Mouse (Mus musculus) WW6 (cell line): Measurements from ENCODE around the gene Ppp2r2c.
A peak's percentile ranks its signal among the peaks of the same experiment; 100 is the strongest.

ENCODE experiments used
- DNase-seq: peaks from one replicate; pipeline ENCODE4 v3.0.0-alpha.2; 2013; ENCODE audit warnings: low read depth, low spot score

Gene Ppp2r2c

DNA sequence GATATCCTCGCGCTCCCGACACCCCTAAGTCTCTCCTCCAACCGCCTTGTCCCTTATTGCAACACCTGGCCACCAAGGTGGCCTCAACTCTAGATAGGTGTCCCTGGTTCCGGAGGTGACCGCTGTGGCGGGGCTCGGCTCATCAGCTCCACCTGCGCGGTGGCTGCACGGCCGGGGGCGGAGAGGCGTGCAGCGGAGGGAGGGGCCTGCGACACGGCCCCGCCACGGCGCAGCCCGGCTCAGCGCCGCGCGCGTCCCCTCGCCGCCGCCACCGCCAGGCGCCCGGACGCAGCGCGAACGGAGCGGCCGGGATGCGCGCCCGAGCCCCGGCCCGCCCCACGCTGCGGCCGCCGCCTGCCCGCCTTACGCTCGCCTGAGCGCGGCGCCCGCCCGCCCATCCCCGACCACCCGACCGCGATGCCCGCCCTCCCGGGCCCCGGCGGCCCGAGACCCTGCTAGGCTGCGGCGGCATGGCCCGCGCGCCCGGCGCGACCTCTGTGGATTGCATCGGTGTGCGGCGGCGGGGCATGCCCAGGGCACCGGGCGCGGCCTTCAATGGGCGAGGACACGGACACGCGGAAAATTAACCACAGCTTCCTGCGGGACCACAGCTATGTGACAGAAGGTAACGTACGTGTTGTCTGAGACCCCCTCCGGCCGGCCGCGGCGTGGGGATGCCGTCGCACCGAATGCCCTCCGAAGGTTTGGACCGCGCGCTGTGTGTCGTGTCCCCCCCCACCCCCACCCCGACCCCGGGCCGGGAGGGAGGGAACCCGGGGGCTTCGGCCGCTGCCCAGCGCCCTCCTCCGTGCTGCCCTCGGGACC lies at the start of gene Ppp2r2c:
Gene Ppp2r2c (plus strand): TSS at position 248 of the 825 bp plus-strand sequence.
- no peak for DNase-seq

DNA sequence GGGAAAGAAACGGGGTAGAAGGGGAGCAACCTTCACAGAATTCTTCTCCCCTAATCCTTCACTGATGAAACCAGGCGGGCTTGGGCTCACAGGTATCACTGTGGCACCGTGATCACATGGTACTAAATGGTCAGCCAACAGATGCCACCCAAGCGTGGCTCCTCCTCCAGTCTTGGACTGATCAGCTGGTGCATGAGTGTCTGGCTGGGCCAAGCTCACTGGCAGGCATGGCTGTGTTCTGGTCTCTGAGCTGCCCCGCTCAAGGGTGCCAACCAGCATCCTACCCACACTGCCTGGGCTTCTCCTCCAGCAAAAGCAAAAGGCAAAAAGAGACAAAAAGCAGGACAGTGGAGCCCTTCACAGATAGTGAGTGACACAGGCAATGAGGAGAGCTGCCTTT lies 48.6 kb upstream of the Ppp2r2c start:
- no peak for DNase-seq

DNA sequence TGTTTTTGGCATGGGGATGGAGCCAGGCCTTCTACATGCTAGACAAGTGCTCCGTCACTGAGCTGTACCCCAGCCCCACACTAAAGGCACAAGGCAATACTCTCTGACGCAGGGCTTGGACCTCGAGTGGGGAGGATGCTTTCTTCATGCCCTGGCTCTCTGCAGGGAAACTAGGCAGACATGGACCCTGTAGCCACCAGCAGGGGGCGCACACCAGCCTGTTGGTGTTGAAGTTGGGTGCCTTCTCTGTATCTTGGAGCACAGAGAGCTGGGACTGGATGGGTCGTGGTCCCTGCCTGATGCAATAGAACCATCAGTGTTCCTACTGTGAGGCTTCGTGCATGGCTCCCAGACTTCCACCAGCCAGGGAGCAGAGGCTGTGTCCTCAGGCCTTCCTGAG lies 48.2 kb upstream of the Ppp2r2c start:
- DNase-seq, result no peak

DNA sequence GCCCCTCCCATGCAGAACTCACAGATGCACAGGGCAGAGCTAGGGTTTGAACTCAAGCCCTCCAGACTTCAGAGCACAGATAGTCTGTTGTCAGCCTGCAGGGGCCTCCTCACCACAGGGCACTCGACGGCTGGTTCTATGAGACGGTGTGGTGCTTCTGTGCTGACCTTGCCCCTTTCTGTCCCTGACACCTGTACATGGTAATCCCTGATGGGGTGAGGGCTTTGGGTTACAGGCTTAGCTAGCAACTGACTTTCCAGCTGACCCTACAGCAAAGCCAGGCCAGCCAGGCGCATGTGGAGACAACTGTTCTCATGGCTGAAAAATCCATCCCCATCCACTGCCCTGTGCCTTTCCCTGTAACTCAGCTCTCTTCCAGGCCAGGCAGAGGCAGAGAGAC lies 45.4 kb upstream of the Ppp2r2c start:
- DNase-seq, result no peak

DNA sequence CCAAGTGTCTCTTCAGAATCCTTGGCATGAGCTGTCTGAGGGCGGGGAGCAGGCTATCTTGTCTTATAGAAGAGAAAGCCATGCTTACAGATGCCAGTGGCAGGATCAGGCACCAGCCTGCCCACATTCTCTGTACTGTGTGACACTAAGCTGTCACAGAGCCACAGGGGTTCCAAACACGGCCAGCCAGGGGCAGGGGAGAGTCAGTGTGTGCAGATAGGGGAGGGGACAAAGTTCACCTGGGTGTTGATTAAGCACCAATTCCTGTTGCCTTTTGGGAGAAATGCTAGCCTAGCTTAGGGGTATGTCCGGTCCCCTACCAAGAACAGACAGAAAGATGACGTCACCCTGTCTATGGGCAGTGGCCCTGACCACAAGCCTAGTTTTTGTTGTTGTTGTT lies 39.2 kb upstream of the Ppp2r2c start:
- no peak for DNase-seq

DNA sequence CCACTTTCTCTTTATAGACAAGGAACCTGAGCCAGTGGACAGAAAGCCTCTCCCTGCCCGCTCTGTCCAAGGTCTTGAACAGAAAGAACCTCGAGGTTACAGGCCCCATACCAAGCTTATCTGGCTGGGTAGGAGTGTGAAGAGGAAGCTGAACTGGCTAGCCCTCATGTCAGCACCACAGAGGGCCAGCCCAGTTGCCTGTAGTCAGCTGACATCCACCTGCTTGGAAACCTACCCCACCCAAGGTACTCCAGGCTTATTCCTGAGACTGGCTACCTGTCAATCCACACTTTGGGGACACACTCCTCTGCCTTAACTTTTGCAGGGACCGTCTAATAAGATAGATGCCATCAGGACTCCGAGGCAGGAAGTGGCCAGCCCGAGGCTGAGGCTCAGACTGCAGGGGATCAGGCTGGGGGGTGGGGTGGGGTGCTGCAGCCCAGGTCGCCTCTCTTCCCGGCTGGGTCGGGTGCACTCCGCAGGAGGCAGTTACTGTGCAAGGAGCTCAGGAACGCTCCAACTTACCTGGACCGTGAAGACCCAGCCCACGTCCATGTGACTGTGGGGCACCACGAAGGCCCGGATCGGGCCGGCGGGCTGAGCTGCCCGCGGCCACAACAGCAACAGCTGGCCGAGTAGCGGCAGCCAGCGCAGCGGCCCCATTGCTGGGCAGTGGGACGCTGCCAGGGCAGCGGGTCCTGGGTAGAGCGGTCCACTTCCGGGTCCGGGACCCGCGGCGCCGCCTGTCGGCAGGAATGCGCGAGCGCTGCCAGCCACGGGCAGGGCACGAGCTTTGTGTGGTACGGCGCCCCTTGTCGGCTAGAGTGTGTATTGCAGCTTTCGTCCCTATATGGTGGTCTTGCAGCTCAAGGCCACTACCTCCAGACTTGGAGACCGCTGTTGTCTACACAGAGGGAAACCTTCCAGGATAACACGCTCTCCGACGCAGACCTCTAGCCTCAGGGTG lies 38.1 kb upstream of the Ppp2r2c start, which contains the start of gene Man2b2:
Gene Man2b2 (minus strand): TSS at position 741 of the 967 bp plus-strand sequence.
- peak; percentile 66 for DNase-seq

DNA sequence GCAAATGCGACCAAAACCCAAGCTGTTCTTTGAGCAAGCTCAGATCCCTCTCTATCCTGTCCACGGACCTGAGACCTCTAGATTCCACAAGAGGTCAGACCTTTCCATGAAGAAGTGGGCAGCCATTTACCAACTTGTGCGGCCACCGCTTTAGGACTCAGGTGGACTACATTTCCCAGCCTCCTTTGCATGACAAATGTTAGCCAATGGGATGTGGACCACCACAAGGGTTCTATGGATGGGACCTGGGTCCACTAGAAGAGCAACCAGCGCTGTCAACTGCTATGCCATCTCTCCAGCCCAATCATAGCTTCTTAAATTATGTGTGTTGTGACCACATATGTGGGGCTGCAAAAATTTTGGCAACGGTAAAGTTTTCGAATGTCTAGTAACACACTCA lies 37.0 kb upstream of the Ppp2r2c start:
- DNase-seq, result no peak

DNA sequence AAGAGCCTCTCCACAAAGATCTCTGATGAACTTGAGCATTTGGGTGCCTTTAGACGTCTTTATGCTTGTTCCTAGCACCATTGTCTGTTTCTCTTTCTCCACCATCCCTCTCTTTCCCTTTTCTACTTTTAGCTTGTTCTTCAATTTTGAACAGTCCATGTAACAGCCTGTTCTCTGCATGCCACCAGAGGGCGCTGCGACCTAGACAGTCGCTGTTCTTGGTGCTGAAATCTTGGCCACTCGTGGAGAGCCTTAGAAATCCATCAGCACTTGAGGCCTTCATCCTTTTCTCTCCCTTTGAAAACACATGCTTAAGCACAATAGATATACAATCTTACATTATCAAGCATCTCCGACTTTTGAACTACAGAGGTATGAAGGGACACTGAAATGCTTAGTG lies 32.4 kb upstream of the Ppp2r2c start:
- DNase-seq, result no peak

DNA sequence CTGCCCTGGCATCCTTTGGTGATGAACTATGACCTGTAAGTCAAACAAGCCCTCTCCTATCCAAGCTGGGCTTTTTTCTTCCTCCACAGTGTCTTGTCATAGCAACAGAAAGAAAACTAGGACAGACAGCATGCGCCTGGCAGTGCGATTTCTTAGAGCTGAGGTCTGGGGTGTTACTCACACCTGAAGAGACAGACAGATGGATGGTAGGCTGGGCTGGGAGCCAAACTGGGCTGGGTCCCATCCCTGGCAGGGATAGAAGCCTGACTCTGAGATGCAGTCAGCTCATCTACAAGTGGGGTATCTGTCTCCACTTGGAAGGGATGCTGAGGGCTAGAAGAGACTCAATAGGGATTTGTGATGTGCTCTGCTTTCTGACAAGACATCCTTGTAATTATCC lies 29.3 kb upstream of the Ppp2r2c start:
- DNase-seq, result no peak

DNA sequence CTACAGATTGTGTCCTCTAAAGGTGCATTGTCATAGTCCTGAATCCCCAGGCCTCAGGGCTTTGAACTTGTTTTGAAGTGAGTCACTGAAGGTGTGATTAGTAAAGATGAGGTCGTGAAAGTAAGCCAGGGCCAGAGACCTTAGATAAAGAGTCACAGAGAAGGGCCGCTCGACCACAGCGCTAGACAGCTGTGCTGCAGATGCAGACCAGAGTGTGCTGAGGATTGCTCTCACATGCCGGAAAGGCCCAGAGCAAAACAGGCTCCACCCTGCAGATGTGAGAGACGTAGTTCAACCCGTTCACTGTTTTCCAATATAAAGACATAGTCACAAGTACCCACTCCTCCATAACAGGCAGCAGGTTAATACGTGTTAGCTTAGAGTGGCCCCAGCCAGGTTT lies 28.7 kb upstream of the Ppp2r2c start:
- DNase-seq, result no peak

DNA sequence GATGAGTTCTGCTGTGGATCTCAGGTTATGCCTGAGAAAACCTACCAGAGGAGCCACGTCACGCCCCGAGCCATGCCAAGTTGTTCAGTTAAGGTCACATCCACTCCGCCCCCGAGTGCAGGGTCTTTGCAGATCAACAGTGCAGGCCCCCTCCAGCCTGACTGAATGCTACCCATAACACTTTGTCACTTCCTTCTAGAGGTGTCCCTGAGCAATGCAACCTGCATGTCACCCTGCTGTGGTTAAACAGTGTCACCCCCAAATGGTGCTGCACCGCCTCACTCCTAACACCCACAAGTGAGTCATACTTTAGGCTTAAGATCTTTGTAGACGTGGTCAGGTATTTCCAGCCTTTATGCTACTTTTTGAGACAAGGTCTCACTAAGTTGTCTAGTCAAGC lies 28.2 kb upstream of the Ppp2r2c start:
- DNase-seq, result no peak

DNA sequence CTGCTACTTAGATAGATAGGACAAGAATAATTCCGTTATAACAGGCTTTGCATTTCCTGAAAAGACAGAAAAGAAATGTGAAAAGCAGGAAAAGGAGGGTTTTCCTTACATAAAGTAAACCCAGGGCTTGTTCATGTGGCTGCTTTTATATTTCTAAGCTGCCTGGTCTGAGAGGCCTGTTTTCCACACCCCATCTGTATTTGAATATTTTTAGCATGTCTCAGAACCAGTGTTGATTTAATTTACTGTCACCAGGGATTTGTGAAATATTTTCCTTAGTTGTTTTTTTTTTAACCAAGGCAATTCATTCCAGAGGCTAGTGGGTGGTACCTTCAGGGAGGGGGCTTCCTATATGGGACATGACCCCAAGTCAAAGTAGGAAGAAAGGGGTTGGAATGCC lies 26.6 kb upstream of the Ppp2r2c start:
- DNase-seq, result no peak

DNA sequence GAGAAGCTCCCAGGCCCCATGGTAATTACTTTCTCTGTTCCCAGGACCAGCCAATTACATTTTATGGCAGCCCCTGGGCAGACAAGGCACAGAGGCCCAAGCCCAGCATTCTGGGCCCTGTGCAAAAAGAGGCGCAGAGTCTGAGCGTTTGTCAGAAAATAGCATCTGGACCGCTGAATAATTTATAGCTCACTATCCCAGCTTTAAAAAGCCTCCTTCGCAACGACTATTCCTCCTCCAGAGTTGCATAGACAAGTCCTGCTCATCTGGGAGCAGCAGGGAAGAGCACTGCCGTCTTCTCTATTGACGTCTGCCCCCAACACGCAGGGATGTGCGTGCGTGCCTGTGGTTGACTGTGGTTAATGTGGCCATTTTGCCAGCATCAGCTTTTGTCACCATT lies 23.8 kb upstream of the Ppp2r2c start:
- no peak for DNase-seq

DNA sequence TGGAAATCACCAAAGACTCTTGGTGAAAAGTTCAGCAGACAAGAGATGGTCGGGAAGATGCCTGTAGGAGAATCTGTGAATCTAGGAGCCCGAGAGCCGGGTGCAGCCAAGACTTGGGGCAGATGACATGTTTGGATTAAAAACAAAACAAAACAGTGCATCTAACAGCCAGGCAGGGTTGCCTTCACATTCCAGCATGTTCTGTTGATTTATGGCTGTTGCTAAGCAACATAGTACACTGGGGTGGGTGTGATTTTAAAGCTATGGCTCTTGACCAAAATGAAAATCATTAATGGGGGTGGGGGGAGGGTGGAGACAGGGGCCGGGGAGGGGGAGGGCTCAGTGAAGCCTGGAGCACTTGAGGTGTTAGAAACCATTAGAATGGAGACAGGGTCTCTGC lies 16.7 kb upstream of the Ppp2r2c start:
- DNase-seq, result no peak

DNA sequence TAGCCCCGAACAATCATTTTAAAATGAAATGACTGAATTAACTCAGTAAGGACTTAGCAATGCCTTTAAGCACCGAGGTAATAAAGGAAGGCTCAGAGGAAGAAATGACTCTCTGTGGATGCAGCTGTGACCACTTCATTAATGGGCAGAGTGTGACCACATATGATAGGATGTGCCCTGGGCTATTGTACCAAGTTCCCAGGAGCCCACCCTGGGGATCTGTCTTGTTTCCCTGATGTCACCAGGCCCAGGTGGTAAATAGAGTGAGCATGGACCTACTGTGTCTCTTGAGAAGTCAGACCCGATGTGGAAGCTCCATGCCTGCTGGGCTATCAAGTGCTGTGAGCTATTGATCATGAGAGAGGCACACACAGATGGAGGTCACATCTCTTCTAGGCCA lies 13.1 kb upstream of the Ppp2r2c start:
- no peak for DNase-seq

DNA sequence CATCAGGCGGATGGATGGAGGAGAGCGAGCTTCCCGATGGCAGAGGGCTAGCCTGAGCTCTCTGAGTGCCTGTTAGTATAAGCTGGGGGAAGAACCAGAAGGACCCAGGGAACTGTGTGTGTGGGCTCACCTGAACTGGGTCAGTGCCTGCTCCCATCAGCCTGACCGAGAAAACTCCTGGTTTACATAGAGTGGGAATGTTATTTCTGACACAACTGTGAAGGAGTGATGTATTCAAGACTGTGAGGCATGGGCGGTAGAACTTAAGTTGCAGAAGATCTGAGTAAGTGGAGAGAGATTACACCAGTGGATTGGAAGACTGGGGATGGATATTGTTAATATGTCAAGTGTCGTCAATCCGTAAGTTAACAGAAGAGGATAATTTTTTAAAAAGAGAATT lies 11.8 kb upstream of the Ppp2r2c start:
- no peak for DNase-seq

DNA sequence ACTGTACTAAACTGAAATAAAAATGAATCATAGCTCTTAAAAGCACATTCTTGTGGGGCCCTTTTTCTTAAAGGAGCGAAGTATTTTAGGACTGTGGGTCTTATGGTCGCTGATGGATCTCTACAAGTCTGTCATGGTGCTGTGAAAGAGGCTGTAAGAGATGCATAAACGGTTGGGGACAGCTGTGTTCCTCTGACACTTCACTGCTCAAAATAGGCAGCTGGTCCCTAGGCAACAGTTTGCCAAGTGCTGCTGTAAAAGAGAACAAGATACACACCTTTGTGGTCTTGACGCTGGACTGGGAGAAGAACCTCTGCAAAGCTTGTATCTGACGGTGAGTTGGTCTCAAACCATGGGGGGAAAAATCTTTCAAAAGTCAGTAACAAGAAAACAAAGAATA lies 10.8 kb upstream of the Ppp2r2c start:
- DNase-seq, result no peak

DNA sequence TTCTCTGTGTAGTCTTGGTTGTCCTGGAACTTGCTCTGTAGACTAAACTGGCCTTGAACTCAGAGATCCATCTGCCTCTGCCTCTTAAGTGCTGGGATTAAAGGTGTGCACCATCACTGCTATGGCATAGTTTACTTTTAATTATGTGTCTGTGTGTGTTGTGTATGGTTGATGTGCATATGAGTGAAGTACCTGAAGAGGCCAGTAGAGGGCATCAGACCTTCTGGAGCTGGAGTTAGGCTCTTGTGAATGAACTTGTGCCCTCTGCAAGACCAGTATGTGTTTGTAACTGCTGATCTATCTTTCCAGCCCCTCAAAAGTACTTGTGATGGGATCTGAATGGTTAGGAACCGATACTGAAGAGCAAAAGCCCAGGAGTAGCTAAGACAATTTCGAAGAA lies 7.2 kb upstream of the Ppp2r2c start:
- no peak for DNase-seq

DNA sequence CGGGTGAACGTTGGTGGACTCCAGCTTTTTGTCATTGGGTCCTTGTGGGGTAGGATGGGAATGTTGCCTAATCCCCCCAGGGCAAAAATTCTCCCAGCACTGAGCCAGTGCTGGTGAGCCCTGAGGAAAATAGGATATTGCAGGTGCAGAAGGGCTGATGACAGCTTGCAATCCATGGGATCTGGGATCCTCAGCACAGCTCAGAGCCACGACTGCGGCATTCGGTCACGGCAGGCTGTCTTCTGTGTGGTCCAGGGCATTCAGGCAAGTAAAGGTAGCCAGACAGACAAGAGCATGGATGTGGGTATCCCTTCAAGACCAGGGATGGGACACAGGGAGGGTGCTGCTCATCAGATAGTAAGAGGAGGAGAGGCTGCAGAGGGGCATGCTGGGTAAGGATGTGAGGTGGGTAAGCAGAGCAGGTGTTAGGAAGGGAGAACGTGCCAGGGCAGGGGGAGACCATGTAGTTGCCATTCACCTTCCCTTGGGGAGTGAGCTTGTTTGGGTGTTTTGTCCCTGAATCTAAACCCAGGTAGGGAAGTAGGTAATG lies 1.5 kb upstream of the Ppp2r2c start:
- DNase-seq, result no peak

DNA sequence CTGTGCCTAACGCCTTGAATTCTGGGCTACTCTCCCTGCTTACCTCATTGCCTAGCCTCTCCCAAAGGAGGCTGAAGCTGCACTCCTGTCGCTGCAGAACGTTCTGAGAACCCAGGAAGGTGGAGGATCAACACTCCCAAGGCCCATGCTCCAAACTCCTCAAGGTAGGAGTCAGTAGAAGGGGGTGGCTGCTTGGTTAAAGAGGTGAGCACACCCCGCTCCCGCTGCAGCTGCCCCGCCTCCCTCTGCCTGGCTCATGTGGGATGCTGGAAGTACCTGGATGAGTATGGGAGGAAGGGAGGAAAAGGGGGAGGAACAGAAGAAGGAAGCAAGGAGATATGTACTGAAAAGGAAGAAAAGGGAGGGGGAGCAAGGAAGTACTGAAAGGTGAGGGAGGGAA lies 752 bp upstream of the Ppp2r2c start:
- DNase-seq, result no peak

DNA sequence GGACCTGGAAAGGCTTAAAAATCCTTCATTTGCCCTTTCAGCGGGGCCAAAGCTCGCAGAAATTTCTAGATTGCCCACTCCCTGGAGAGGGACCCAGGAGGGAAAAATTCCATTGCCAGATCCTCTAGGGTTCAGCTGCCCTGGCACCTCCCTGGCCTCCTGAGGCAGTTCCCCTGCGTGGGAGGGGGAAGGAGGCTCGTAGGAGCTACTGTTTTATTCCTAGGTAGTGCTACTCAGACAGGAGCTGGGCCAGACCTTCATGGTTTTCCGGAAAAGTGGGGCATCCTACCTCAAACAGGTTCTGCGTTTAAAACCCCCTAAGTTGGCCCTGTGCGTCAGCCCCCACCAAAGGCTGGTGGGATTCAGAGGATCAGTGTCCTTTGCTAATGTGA lies 869 bp downstream of the Ppp2r2c start:
- no peak for DNase-seq

DNA sequence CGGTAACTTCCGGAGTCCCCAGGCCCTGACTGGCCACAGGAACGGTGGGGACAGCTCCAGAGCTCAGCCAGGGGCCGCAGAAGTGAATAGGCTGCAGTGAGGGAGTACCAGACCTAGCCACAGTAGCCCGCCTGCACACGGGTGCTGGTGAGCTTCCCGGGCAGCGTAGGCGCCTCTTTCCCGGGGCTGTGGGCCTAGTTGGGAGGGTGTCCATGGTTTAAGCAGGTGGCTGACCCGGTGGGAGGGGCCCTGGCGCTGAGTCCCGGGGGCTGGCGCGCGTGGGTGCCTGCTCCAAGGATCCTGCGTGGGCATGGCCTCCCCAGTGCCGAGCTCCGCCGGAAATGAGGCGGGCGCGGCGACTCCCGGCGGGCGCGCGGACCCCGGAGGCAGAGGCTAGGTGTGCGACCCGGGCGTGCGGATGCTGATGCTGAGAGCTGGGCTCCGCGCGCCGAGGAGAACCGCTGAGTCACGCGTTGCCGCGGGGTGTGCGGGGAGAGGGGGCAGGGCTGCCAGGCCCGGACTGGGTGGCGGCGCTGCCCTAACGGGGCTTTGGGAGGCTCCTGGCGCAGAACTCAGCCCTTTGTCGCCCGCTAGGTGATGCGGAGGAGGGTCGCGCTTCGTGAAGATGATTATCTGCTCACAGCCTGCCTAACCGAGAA lies 1.4 kb downstream of the Ppp2r2c start:
- DNase-seq, result no peak
